Comparison of ENCODE assay signal across 23 mouse cellular contexts in the genomic region with DNA sequence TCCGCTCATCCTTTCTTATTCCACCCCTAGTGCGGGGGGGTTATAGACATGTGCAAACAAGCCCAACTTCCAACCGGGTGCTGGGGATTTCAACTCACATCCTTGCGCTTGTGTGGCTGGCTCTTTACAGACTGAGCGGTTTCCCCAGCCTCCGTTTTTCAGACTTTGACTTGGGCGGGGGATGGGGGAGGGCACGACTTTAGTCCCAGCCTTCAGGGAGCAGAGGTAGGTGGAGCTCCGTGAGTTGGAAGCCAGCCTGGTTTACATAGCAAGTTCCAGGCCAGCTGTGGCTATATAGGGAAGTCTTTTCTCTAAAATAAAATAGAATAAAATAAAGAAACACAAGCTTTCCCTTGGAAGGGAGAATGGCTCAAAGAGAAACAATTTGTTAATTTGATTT. TPM values are rescaled to one million over a fixed set of nuclear protein-coding genes. Genes with fewer than 3 reads are reported as not detected.
DNase-seq lines count a peak whose midpoint lies in the region; ATAC-seq and TF ChIP-seq lines count a peak whose summit lies in the region.
"Had no signal": no experiment of that assay in that cellular context is flagged by ENCODE, and none has a peak within 500 bp of the region (broad histone marks: within the 10 kb centered on the region; RNA-seq: fewer than 3 reads in every experiment).

No protein-coding gene starts in this region.

- H3K4me3 ChIP-seq in lung, embryonic 14.5 days (ENCODE audit: low read depth, low read length): no peak overlapping the region
- no peak overlapping the region for H3K4me3 ChIP-seq in intestine, embryonic 15.5 days (replicated peaks)
- H3K4me3 ChIP-seq: erythroblast, embryonic 14.5 days; forebrain, embryonic 15.5 days; gastrocnemius, adult 2 months; hindbrain, embryonic 13.5 days had no signal

- H3K9ac ChIP-seq in lung, embryonic 14.5 days: no peak overlapping the region
- H3K9ac ChIP-seq in intestine, embryonic 15.5 days: no peak overlapping the region
- H3K9ac ChIP-seq: forebrain, embryonic 15.5 days; hindbrain, embryonic 13.5 days had no signal

- H3K4me1 ChIP-seq in lung, embryonic 14.5 days (ENCODE audit: insufficient read depth): no peaks in the 10 kb centered on the region
- H3K4me1 ChIP-seq in intestine, embryonic 15.5 days (replicated peaks): no peaks in the 10 kb centered on the region
- H3K4me1 ChIP-seq: forebrain, embryonic 15.5 days; hindbrain, embryonic 13.5 days had no signal

- ATAC-seq in lung, embryonic 14.5 days (ENCODE audit: insufficient read depth): no peak
- ATAC-seq in intestine, embryonic 15.5 days: peak; percentile 70; the same call in 1 of the 2 replicates
- ATAC-seq: forebrain, embryonic 15.5 days; midbrain, embryonic 16.5 days had no signal

- 16% methylated on average over 9 of the region's 9 CpGs for WGBS in lung, embryonic 14.5 days
- 20% methylated on average over 9 of the region's 9 CpGs for WGBS in intestine, embryonic 15.5 days

- no peaks in the 10 kb centered on the region for H3K36me3 ChIP-seq in lung, embryonic 14.5 days (ENCODE audit: insufficient read depth)
- no peaks in the 10 kb centered on the region for H3K36me3 ChIP-seq in intestine, embryonic 15.5 days
- H3K36me3 ChIP-seq: forebrain, embryonic 15.5 days; hindbrain, embryonic 13.5 days had no signal

- H3K27ac ChIP-seq in lung, embryonic 14.5 days (ENCODE audit: low read depth): no peak overlapping the region
- no peak overlapping the region for H3K27ac ChIP-seq in intestine, embryonic 15.5 days
- H3K27ac ChIP-seq: forebrain, embryonic 15.5 days; gastrocnemius, adult 2 months; hindbrain, embryonic 13.5 days; kidney, postnatal 0 days had no signal

- DNase-seq in kidney, adult 18-20 months: peak; percentile 4
- no peak for DNase-seq in kidney, adult 11 months
- peak; percentile 59 for DNase-seq in lung, embryonic 14.5 days
- no peak for DNase-seq in lung, adult 18-20 months
- DNase-seq in yolk sac, embryonic 10.5 days (ENCODE audit: low spot score): peak; percentile 49
- no peak for DNase-seq in layer of hippocampus, postnatal 25 days (ENCODE audit: extremely low spot score in 1 of 2, low spot score in 1 of 2)
- DNase-seq in left cerebral cortex, adult 9 months (ENCODE audit: low spot score in 2 of 2): no peak
- DNase-seq: adrenal gland, adult 2 months; cerebellum, adult 2 months; gastrocnemius, adult 2 months; heart, adult 11 months; left cerebral cortex, postnatal 4 days; right cerebral cortex, postnatal 25 days; thymus, postnatal 14 days had no signal

- no peak for TF ChIP-seq CTCF in lung, embryonic 14.5 days (IDR thresholded peaks at IDR 0.05; ENCODE audit: low read depth)

- no peak overlapping the region for H3K4me2 ChIP-seq in lung, embryonic 14.5 days
- no peak overlapping the region for H3K4me2 ChIP-seq in intestine, embryonic 15.5 days (replicated peaks)
- H3K4me2 ChIP-seq: forebrain, embryonic 15.5 days; hindbrain, embryonic 13.5 days had no signal

- H3K27me3 ChIP-seq in lung, embryonic 14.5 days (ENCODE audit: insufficient read depth, low read length): no peaks in the 10 kb centered on the region
- no peaks in the 10 kb centered on the region for H3K27me3 ChIP-seq in intestine, embryonic 15.5 days (replicated peaks)

- no peaks in the 10 kb centered on the region for H3K9me3 ChIP-seq in lung, embryonic 14.5 days (ENCODE audit: low read depth, low read length)
- H3K9me3 ChIP-seq in intestine, embryonic 15.5 days: no peaks in the 10 kb centered on the region
- H3K9me3 ChIP-seq: forebrain, embryonic 15.5 days; hindbrain, embryonic 13.5 days had no signal

RNA-seq across cellular contexts. Expression of a gene that starts 4.2 kb away (rescaled TPM):
- not detected in 2 replicates for polyA plus RNA-seq in lung, embryonic 14.5 days (2014; fragmentation: Nextera tagmentation; extraction: Ambion mirVana)
- 1.9 and 2.8 TPM in 2 replicates for polyA plus RNA-seq in intestine, embryonic 15.5 days (2015; fragmentation: Nextera tagmentation; extraction: Ambion mirVana)
- not detected for total RNA-seq in layer of hippocampus, postnatal 25 days (2021)
- total RNA-seq: adrenal gland, adult 2 months; layer of hippocampus, postnatal 14 days; left cerebral cortex, postnatal 4 days; megakaryocyte, adult 5-6 weeks had no signal
- polyA plus RNA-seq: adrenal gland, adult 2 months; cerebellum, adult 2 months; erythroblast, embryonic 14.5 days; hindbrain, embryonic 13.5 days; midbrain, embryonic 16.5 days had no signal

RNA-seq across cellular contexts. Expression of a gene that starts 28.4 kb away (rescaled TPM):
- polyA plus RNA-seq in lung, embryonic 14.5 days (2014; fragmentation: Nextera tagmentation; extraction: Ambion mirVana): 2.4 TPM in 2 replicates
- polyA plus RNA-seq in intestine, embryonic 15.5 days (2015; fragmentation: Nextera tagmentation; extraction: Ambion mirVana): 4.6 and 5.3 TPM in 2 replicates
- total RNA-seq in layer of hippocampus, postnatal 25 days (2021): 1 to 10 TPM in 1 of 2 experiments, under 1 TPM in 1; 0.66 to 1.3 TPM
- polyA plus RNA-seq: erythroblast, embryonic 14.5 days had no signal

RNA-seq across cellular contexts. Expression of a gene that starts 31.7 kb away (rescaled TPM):
- polyA plus RNA-seq in lung, embryonic 14.5 days (2014; fragmentation: Nextera tagmentation; extraction: Ambion mirVana): 0.20 and 0.39 TPM in 2 replicates
- 10.9 and 15.5 TPM in 2 replicates for polyA plus RNA-seq in intestine, embryonic 15.5 days (2015; fragmentation: Nextera tagmentation; extraction: Ambion mirVana)
- total RNA-seq in layer of hippocampus, postnatal 25 days (2021): not detected
- total RNA-seq: layer of hippocampus, postnatal 14 days; left cerebral cortex, postnatal 4 days had no signal
- polyA plus RNA-seq: erythroblast, embryonic 14.5 days had no signal

RNA-seq across cellular contexts. Expression of a gene that starts 40.6 kb away (rescaled TPM):
- 0.34 and 1.3 TPM in 2 replicates for polyA plus RNA-seq in lung, embryonic 14.5 days (2014; fragmentation: Nextera tagmentation; extraction: Ambion mirVana)
- 1.4 TPM in 2 replicates for polyA plus RNA-seq in intestine, embryonic 15.5 days (2015; fragmentation: Nextera tagmentation; extraction: Ambion mirVana)
- 1 to 10 TPM; 7.5 to 7.7 TPM for total RNA-seq in layer of hippocampus, postnatal 25 days (2021)

RNA-seq across cellular contexts. Expression of a gene that starts 48.4 kb away (rescaled TPM):
- polyA plus RNA-seq in lung, embryonic 14.5 days (2014; fragmentation: Nextera tagmentation; extraction: Ambion mirVana): 0.68 and 0.91 TPM in 2 replicates
- polyA plus RNA-seq in intestine, embryonic 15.5 days (2015; fragmentation: Nextera tagmentation; extraction: Ambion mirVana): 0.10 and 0.33 TPM in 2 replicates
- total RNA-seq in layer of hippocampus, postnatal 25 days (2021): not detected
- total RNA-seq: adrenal gland, adult 2 months; gastrocnemius, adult 2 months; layer of hippocampus, postnatal 14 days; left cerebral cortex, postnatal 4 days; megakaryocyte, adult 5-6 weeks had no signal
- polyA plus RNA-seq: adrenal gland, adult 2 months; cerebellum, adult 2 months; erythroblast, embryonic 14.5 days; liver, embryonic 16.5 days had no signal

Comparison
In these comparisons a context has a peak if more than half of its experiments do, and no peak if none do; other contexts are left out.
1. DNase-seq: peak in kidney, adult 18-20 months (single experiment), lung, embryonic 14.5 days (single experiment) and yolk sac, embryonic 10.5 days (single experiment); none in kidney, adult 11 months (single experiment), lung, adult 18-20 months (0 of 2), layer of hippocampus, postnatal 25 days (0 of 2) and left cerebral cortex, adult 9 months (0 of 2).